Mouse (Mus musculus): ENCODE measurements at regions not wholly inside any gene's neighbourhood (a gene's known extent, or its start where the extent isn't known, plus 50 kb on each side); places are given as distances from the start of the nearest gene placed in this dataset.
"Not testable (repeated sequence)": the region's sequence is repeated elsewhere in the genome, so short reads cannot be mapped to it uniquely, and the experiment has no call there.

GRCm38 (mm10) chr17:6853641-6854040 is 71.1 kb upstream of the Ezr start:
- DNase-seq: no peak

DNA sequence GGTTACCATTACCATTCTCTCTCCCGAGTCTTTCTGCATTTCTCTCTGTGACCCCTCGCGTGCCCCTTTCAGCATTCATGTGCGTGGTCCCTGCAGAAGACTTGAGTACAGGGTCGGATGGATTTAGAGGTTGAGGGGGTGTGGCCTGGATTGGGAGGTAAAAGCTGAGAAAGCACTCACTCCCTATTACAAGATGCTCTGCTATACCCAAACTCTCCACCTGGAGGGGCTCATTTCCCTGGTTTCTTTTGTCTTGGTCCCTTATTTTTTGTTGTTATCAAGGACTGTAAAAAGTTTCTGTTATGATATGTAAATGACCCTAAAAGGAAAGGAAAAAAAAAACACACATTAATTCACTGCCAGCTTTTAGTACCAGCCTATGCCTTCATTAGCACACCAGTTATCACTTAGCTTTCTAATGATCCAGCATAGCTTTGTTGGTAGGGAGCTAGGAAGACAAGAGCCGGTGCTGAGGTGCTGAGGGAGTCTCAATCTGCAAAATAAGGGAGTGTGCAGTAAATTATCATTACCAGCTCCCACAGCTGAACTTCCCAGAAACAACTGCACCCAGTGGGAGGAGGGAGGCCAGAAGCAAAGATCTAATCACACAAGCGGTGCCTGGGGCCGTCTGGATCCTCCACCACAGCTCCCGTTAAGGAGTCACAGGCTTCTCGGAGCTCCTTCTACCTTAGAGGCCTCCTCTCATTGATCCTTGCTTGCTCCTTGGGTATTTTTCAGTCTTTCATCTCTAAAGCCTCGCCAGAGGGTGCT is 69.8 kb upstream of the Ezr start:
- peak; percentile 47 for DNase-seq

GRCm38 (mm10) chr17:6850513-6850912 is 67.9 kb upstream of the Ezr start:
- no peak for DNase-seq

GRCm38 (mm10) chr17:6841781-6842465 is 59.3 kb upstream of the Ezr start:
- not testable (repeated sequence) for DNase-seq

GRCm38 (mm10) chr17:6835333-6835916 is 52.8 kb upstream of the Ezr start:
- peak; percentile 82 for DNase-seq
